Mouse (Mus musculus) ES-CJ7 (cell line): ENCODE results near the gene Mark2.

Source experiments
- DNase-seq: peaks from one replicate; pipeline ENCODE4 v3.0.0; 2011; ENCODE audit warnings: low read depth, low spot score

Mark2 gene

GRCm38 (mm10) chr19:7295071-7295658 lies 46.5 kb downstream of the Mark2 start:
- peak; percentile 46 for DNase-seq

- DNase-seq, result no peak
Observed at GRCm38 (mm10) chr19:7294098-7294876, 47.4 kb downstream of the Mark2 start.

- DNase-seq, result no peak
Observed at GRCm38 (mm10) chr19:7291958-7292709, 49.5 kb downstream of the Mark2 start.

- no peak for DNase-seq
Observed at GRCm38 (mm10) chr19:7289767-7290166, 51.9 kb downstream of the Mark2 start.

GRCm38 (mm10) chr19:7288288-7288687 lies 53.4 kb downstream of the Mark2 start:
- no peak for DNase-seq

- no peak for DNase-seq
Observed at GRCm38 (mm10) chr19:7286563-7287315, 54.9 kb downstream of the Mark2 start.

- DNase-seq, result no peak
Observed at GRCm38 (mm10) chr19:7280557-7281330, 60.9 kb downstream of the Mark2 start.

GRCm38 (mm10) chr19:7279114-7279513 lies 62.5 kb downstream of the Mark2 start:
- DNase-seq, result peak; percentile 67

GRCm38 (mm10) chr19:7278200-7278906 lies 63.3 kb downstream of the Mark2 start:
- no peak for DNase-seq

GRCm38 (mm10) chr19:7276796-7277195 lies 64.9 kb downstream of the Mark2 start:
- DNase-seq, result no peak

- DNase-seq, result no peak
Observed at GRCm38 (mm10) chr19:7276053-7276659, 65.5 kb downstream of the Mark2 start.

- no peak for DNase-seq
Observed at GRCm38 (mm10) chr19:7275131-7275789, 66.4 kb downstream of the Mark2 start.

GRCm38 (mm10) chr19:7274326-7274990 lies 67.2 kb downstream of the Mark2 start:
- peak; percentile 25 for DNase-seq

GRCm38 (mm10) chr19:7273486-7273885 lies 68.2 kb downstream of the Mark2 start:
- peak; percentile 62 for DNase-seq

- no peak for DNase-seq
Observed at GRCm38 (mm10) chr19:7269290-7270044, 72.2 kb downstream of the Mark2 start.

GRCm38 (mm10) chr19:7268722-7269090 lies 73.0 kb downstream of the Mark2 start:
- peak; percentile 83 for DNase-seq

- DNase-seq, result peak; percentile 85
Observed at GRCm38 (mm10) chr19:7267781-7268721, 73.6 kb downstream of the Mark2 start.
